Mouse (Mus musculus): Measurements from ENCODE around the gene Mmp17. TPM values are rescaled to one million over a fixed set of nuclear protein-coding genes. Genes with fewer than 3 reads are reported as not detected.
"Not testable (repeated sequence)": the region's sequence is repeated elsewhere in the genome, so short reads cannot be mapped to it uniquely, and the experiment has no call there.

Gene Mmp17
- polyA plus RNA-seq, 1 experiment from 2014 or later = 10.4 TPM

DNA sequence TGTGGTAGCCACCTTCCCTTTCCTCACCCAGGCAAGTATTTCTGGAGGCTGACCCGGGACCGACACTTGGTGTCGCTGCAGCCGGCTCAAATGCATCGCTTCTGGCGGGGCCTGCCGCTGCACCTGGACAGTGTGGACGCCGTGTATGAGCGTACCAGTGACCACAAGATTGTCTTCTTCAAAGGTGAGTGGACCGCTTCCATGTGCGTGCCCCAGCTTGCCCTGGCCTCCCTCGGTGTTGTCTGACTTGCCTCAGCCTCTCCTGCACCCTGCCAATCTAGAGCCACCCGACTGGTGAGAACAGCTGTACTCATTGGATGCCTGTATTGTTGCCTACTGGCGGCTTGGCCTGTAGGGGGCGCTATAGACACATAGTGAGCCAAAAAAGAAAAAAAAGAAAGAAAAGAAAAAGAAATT, 18.1 kb downstream of the Mmp17 start:
- H3K27ac ChIP-seq = no peak overlapping the region
- H3K4me1 ChIP-seq = no peaks in the 10 kb centered on the region
- no peak overlapping the region for H3K9ac ChIP-seq
- no peak overlapping the region for H3K4me3 ChIP-seq (replicated peaks)
- WGBS = 29% methylated on average over 16 of the region's 16 CpGs
- no peak for ATAC-seq (ENCODE audit: low FRiP score)
- no peaks in the 10 kb centered on the region for H3K27me3 ChIP-seq
- peaks cover 4% of the 10 kb centered on the region; the same call in 1 of the 2 replicates for H3K9me3 ChIP-seq
- H3K4me2 ChIP-seq = no peak overlapping the region
- H3K36me3 ChIP-seq (replicated peaks) = peaks cover 61% of the 10 kb centered on the region

DNA sequence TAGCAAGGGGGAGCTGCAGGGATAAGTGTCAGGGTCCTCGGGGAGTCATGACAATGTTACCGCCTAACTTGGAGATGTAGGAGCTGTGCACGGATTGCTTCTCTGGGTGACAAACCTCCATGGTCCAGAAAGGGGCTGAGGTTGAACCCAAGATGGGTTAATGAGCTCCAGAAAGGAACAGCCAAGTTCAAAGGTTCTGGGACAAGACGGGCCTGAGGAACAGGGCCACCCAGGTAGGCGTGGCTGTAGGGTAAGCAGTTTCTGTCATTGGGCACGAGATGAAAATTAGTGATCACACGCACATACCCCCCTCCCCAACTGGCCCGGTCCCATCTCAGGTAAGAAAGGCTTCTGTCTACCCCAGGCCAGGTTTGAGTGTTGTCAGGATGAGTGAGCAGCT, 23.5 kb downstream of the Mmp17 start:
- Histone ChIP-seq H3K9ac (no peak overlapping the region), H3K4me2 (no peak overlapping the region), H3K36me3 (replicated peaks) (peaks cover 30% of the 10 kb centered on the region), H3K9me3 (no peaks in the 10 kb centered on the region), H3K4me1 (no peaks in the 10 kb centered on the region), H3K27me3 (no peaks in the 10 kb centered on the region), H3K27ac (no peak overlapping the region), H3K4me3 (replicated peaks) (no peak overlapping the region)
- 84% methylated on average over 8 of the region's 8 CpGs for WGBS
- no peak for ATAC-seq (ENCODE audit: low FRiP score)

DNA sequence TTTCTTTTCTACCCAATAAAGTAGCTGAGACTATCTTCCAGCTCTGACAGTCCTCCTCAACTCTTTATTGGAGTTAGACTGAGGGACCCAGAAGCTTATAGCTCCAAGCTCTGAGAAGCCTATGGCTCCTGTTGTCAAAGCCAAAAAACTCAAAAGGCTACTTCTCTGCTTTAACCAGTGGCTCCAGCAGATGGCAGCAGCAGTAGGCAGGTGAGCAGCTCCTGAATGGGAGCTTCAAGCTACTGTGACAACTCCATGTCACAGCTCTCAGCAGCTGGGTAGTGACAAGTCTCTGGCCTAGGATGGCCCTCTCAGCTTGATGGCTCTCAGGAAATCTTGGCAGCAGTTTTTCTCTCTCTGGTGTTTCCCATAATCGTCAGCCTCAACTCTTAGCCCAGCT, 27.1 kb downstream of the Mmp17 start:
- Histone ChIP-seq H3K36me3 (replicated peaks) (peaks cover 12% of the 10 kb centered on the region), H3K4me3 (replicated peaks) (no peak overlapping the region), H3K9me3 (no peaks in the 10 kb centered on the region), H3K27ac (no peak overlapping the region), H3K27me3 (no peaks in the 10 kb centered on the region), H3K9ac (no peak overlapping the region), H3K4me2 (no peak overlapping the region), H3K4me1 (no peaks in the 10 kb centered on the region)
- no peak for ATAC-seq (ENCODE audit: low FRiP score)
- 29% methylated on average over 1 of the region's 1 CpGs for WGBS

DNA sequence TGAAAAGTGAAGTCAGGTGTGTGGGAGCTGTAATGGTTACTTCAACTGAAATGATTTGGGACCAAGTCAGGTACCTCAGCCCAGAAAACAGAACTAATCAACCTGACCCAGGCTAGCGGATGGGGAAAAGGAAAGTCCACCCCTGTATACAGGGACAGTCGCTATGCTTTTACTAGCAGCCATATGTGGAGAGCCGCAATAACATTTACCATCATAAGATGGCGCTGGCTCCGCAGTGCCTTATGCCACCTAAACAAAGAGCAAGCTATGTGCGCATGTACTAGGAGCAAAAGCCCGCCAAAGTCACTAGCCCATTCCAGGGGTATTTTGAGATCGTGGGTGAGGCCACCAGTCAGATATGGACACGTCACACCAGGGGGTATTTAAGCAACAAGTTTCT, 36.6 kb downstream of the Mmp17 start:
- 64% methylated on average over 9 of the region's 9 CpGs for WGBS
- H3K9ac ChIP-seq; H3K27ac ChIP-seq; ATAC-seq (ENCODE audit: low FRiP score); H3K9me3 ChIP-seq; H3K4me2 ChIP-seq; H3K36me3 ChIP-seq (replicated peaks); H3K27me3 ChIP-seq; H3K4me3 ChIP-seq (replicated peaks); H3K4me1 ChIP-seq: not testable (repeated sequence)

DNA sequence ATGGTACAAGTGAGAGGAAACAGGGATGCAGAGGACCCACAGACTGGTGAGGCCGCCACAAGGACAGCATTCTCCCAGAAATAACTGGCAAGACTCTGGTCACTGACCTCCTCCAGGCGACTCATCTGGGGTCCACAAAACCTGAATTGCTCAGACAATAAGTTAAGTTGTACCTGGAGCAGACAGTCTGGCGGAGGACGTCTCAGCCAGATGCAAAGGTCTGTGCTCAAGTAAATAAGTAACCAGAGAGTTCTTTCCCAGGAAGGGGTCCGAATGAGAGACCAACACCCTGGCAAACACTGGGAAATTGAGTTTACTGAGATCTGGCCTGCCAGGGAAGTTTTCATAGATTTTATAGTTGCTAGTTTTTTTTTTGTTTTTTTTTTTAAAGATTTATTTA, 37.4 kb downstream of the Mmp17 start:
- no peaks in the 10 kb centered on the region for H3K9me3 ChIP-seq
- H3K4me1 ChIP-seq = no peaks in the 10 kb centered on the region
- H3K4me3 ChIP-seq (replicated peaks) = no peak overlapping the region
- no peak overlapping the region for H3K27ac ChIP-seq
- H3K4me2 ChIP-seq = no peak overlapping the region
- 83% methylated on average over 5 of the region's 5 CpGs for WGBS
- ATAC-seq (ENCODE audit: low FRiP score) = no peak
- H3K36me3 ChIP-seq (replicated peaks) = no peaks in the 10 kb centered on the region
- no peak overlapping the region for H3K9ac ChIP-seq
- H3K27me3 ChIP-seq = no peaks in the 10 kb centered on the region

DNA sequence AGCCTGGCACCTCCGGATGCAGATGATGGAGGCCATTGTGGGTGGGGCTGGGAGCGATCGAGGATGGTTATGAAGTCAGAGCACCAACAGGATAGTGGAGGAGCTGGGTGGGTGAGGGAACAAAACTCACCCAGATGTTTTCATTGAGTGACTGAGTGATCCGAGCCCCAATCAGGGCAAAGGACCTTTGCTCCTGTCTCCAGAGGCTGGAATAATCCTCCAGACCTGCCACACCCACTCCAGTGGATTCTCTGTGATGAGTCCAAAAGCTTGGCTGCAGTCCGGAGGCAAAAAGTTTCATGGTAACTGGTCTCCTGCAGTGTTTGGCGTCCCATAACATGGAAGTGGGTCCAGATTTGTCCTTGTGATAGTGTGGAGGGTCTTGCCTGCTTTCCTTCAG, 42.1 kb downstream of the Mmp17 start:
- WGBS = 86% methylated on average over 6 of the region's 6 CpGs
- H3K27me3 ChIP-seq = no peaks in the 10 kb centered on the region
- H3K27ac ChIP-seq = no peak overlapping the region
- H3K9me3 ChIP-seq = no peaks in the 10 kb centered on the region
- no peaks in the 10 kb centered on the region for H3K4me1 ChIP-seq
- no peak for ATAC-seq (ENCODE audit: low FRiP score)
- H3K36me3 ChIP-seq (replicated peaks) = no peaks in the 10 kb centered on the region
- no peak overlapping the region for H3K9ac ChIP-seq
- no peak overlapping the region for H3K4me2 ChIP-seq
- no peak overlapping the region for H3K4me3 ChIP-seq (replicated peaks)

DNA sequence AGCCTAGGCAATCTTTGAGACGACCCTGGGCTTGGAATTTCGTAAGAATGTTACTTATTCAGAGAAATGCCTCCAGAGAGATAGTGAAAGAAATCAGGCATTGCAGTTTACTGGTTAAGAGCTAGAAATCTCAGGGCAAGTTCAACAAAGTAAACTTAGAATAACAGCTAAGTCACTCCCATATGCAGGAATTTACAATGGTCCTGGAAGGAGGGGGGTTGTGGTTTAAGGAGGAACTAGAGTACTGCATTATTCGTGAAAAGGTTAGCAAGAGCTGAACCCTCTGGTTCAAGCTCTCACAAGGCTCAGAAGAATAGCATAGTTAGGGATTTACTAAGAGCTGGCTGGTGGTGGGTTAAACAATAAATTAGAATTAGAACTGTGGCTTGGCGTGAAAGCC, 42.6 kb downstream of the Mmp17 start:
- H3K27me3 ChIP-seq; H3K4me3 ChIP-seq (replicated peaks); H3K4me1 ChIP-seq; ATAC-seq (ENCODE audit: low FRiP score); H3K4me2 ChIP-seq; H3K9me3 ChIP-seq; H3K36me3 ChIP-seq (replicated peaks); H3K9ac ChIP-seq; H3K27ac ChIP-seq: not testable (repeated sequence)
- 74% methylated on average over 4 of the region's 4 CpGs for whole genome bisulfite sequencing

DNA sequence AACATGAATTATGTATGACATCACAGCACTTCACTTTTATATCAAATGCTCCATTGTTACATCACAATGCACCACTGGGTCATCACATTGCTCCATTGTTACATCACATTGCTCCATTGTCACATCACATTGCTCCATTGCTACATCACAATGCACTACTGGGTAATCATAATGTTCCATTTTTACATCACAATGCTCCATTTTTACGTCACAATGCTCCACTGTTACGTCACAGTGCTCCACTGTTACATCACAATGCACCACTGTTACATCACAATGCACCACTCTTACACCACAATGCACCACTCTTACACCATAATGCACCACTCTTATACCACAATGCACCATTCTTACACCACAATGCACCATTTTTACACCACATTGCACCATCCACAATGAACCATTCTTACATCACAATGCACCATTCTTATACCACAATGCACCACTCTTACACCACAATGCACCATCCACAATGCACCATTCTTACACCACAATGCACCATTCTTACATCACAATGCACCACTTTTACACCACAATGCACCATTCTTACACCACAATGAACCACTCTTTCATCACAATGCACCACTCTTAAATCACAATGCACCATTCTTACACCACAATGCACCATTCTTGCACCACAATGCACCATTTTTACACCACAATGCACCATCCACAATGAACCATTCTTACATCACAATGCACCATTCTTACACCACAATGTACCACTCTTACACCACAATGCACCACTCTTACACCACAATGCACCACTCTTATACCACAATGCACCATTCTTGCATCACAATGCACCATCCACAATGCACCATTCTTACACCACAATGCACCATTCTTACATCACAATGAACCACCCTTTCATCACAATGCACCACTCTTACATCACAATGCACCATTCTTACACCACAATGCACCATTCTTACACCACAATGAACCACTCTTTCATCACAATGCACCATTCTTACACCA, 48.6 kb downstream of the Mmp17 start:
- H3K4me2 ChIP-seq; H3K9me3 ChIP-seq; H3K36me3 ChIP-seq (replicated peaks); H3K27ac ChIP-seq; H3K4me3 ChIP-seq (replicated peaks); H3K27me3 ChIP-seq; ATAC-seq (ENCODE audit: low FRiP score); H3K4me1 ChIP-seq; H3K9ac ChIP-seq: not testable (repeated sequence)
- whole genome bisulfite sequencing = 89% methylated on average over 2 of the region's 2 CpGs

DNA sequence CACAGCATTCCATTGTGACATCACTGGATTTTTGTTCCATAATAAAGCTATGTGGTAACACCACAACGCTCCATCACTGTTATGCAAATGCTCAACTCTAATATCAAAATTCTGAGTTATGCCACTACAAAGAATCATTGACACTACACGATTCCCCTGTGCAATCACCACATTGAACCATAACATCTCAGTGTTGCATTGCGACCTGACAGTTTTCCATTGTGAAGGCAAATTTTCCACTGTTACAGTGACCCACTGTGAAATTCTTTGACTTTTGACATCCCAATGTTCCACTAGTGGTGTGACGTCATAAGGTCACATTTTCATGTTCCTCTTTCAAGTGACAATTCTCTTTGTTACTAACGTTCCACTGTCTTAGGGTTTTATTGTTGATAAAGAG, 66.9 kb downstream of the Mmp17 start:
- Histone ChIP-seq H3K4me3 (replicated peaks) (no peak overlapping the region), H3K9ac (no peak overlapping the region), H3K4me2 (no peak overlapping the region), H3K36me3 (replicated peaks) (peaks cover 6% of the 10 kb centered on the region), H3K27me3 (no peaks in the 10 kb centered on the region), H3K4me1 (no peaks in the 10 kb centered on the region), H3K9me3 (no peaks in the 10 kb centered on the region), H3K27ac (no peak overlapping the region)
- 91% methylated on average over 5 of the region's 5 CpGs for WGBS
- ATAC-seq (ENCODE audit: low FRiP score) = no peak

DNA sequence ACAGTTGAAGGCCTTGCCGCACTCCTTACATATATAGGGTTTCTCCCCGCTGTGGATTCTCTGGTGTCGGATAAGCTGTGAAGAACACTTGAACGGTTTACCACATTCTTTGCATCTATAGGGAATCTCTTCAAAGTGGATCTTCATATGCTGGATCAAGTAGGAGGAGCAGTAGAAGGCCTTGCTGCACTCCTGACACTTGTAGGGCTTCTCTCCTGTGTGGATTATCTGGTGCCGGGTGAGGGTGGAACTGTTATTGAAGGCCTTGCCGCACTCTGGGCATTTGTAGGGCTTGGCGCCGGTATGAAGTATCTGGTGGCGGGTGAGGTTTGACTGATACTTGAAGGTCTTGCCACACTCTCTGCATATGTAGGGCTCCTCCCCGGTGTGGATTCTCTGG, 73.0 kb downstream of the Mmp17 start:
- Histone ChIP-seq H3K4me3 (replicated peaks) (no peak overlapping the region), H3K27me3 (no peaks in the 10 kb centered on the region), H3K4me1 (no peaks in the 10 kb centered on the region), H3K9me3 (no peaks in the 10 kb centered on the region), H3K36me3 (replicated peaks) (peaks cover 54% of the 10 kb centered on the region), H3K4me2 (no peak overlapping the region), H3K9ac (no peak overlapping the region), H3K27ac (no peak overlapping the region)
- 96% methylated on average over 10 of the region's 10 CpGs for WGBS
- ATAC-seq (ENCODE audit: low FRiP score) = no peak

DNA sequence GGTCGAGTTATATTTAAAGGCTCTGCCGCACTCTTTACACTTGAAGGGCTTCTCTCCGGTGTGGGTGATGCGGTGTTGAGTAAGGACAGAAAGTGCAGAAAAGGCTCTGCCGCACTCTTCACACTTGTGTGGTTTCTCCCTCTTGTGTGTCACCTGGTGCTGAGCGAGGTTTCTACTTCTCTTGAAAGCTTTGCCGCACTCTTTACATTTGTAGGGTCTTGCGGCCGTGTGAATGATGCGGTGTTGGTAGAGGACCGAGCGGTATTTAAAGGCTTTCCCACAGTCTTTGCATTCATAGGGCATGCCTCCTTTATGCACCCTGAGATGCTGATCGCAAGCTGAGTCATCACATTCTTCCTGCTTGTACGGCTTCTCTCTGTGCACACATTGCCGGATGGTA, 74.0 kb downstream of the Mmp17 start:
- Histone ChIP-seq H3K4me1 (no peaks in the 10 kb centered on the region), H3K4me3 (replicated peaks) (no peak overlapping the region), H3K9me3 (no peaks in the 10 kb centered on the region), H3K4me2 (no peak overlapping the region), H3K27me3 (no peaks in the 10 kb centered on the region), H3K36me3 (replicated peaks) (peaks cover 54% of the 10 kb centered on the region), H3K27ac (no peak overlapping the region), H3K9ac (no peak overlapping the region)
- 95% methylated on average over 15 of the region's 15 CpGs for WGBS
- no peak for ATAC-seq (ENCODE audit: low FRiP score)
